Mouse (Mus musculus) small intestine, adult 2 months (tissue): Measurements from ENCODE around the gene Cers6.

Source experiments
- CTCF ChIP-seq: fragments of 200-500 bp; IDR thresholded peaks from 2 replicates; pipeline ENCODE4 v1.5.1; 2012; ENCODE audit warnings: low read depth, mild to moderate bottlenecking, control low read depth, inconsistent platforms, low read length, moderate library complexity, mixed read lengths; ENCODE audit not compliant: insufficient replicate concordance, insufficient read length; ENCODE audit errors: extremely low read depth
- POLR2A ChIP-seq: fragments of 200-500 bp; IDR thresholded peaks from 2 replicates; pipeline ENCODE4 v1.6.1; 2012; ENCODE audit warnings: low read depth, mild to moderate bottlenecking, control low read depth, inconsistent platforms, low read length, moderate library complexity

DNA sequence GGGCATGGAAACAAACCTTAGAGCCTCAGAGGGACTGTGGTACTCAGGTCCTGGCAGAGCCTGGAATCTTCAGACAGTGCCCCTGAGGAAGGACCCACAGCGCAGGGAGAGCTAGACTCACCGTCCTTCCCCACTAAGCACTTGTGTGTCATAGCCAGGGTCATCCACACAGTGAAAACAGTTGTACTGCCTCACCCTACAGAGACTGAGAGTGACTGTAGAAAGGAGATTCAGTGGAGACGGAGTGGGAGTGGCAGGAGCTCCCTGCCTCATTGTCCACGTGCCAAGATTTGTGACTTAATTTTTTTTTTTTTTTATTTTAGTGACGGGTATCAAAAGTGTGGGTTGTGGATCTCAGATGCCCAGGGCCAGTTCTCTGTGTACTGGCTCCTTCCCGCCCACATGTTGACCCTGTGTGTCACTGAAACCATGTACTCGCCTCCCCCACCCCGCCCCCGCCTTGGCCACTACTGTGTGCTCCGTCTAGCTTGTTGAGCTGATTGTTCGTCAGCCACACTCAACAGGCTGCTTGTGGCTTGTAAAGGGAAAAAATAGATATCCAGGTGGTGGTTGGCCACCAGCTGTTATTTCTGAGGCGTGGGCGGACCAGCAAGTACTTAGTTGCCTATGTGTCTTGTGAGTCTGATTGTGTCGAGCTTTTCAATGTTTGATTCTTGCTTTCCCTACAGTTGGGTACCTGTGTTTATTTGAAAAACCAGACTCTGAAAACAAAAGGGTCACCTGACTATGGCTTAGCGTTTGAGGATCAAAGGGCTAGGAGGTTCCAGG lies 12.6 kb downstream of the Cers6 start:
- TF ChIP-seq CTCF (no peak), POLR2A (no peak)
